Mouse (Mus musculus) CH12.LX (cell line): Measurements from ENCODE around the gene Asb10.

Experiments used
- POLR2AphosphoS2 ChIP-seq: IDR thresholded peaks from 2 replicates; pipeline ENCODE4 v1.6.1; 2011; ENCODE audit warnings: low read depth, low read length, improper control_type of control experiment
- USF1 ChIP-seq: IDR thresholded peaks from 2 replicates; pipeline ENCODE4 v1.6.1; 2014; ENCODE audit warnings: low read depth, mild to moderate bottlenecking, inconsistent platforms, low read length, improper control_type of control experiment

DNA sequence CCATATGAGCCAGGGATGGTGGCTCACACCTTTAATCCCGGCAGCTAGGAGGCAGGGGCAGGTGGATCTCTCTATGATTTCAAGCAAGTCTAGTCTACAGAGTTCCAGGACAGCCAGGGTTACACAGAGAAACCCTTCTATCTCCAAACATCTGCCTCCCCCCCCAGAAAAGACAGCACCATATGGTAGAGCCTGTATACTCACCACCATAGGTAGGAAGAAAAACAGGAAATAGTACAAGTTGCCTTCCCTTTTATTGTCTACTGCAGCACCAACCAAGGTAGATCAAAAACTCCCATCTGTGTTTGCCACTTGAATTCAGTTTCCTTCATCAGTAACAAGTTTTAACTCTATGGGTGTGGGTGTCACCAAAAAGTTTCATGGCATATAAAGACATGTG lies 35.2 kb upstream of the Asb10 start:
- TF ChIP-seq USF1 (no peak), POLR2AphosphoS2 (no peak)
